Mouse (Mus musculus) intestine, embryonic 14.5 days (tissue): ENCODE measurements around the gene Iqcd. TPM values are rescaled to one million over a fixed set of nuclear protein-coding genes. Genes with fewer than 3 reads are reported as not detected.
A peak's percentile ranks its signal among the peaks of the same experiment; 100 is the strongest.

Experiments used
- ATAC-seq: fragments of 200-750 bp; cut with Nextera tagmentation; replicated peaks from 2 replicates; pipeline ENCODE4 v1.8.0; 2017; ENCODE audit warnings: low read depth, moderate number of reproducible peaks, moderate TSS enrichment, moderate library complexity; ENCODE audit not compliant: low FRiP score, low TSS enrichment
- DNase-seq: peaks from one replicate; pipeline ENCODE4 v3.0.0-alpha.2; 2018; ENCODE audit warnings: low spot score
- H3K27ac ChIP-seq: fragments of 300-500 bp; sonication (generic); 2 replicates; pipeline ENCODE4 v1.5.1; 2014; ENCODE audit warnings: low read depth, mild to moderate bottlenecking, control low read depth
- H3K27me3 ChIP-seq: fragments of 300-500 bp; sonication (generic); replicated peaks from 2 replicates; pipeline ENCODE4 v1.6.1; 2014; ENCODE audit warnings: low read length, control low read depth; ENCODE audit not compliant: control insufficient read depth, insufficient read depth
- H3K36me3 ChIP-seq: fragments of 300-500 bp; sonication (generic); 2 replicates; pipeline ENCODE4 v1.6.1; 2014; ENCODE audit warnings: low read length, control low read depth; ENCODE audit not compliant: control insufficient read depth, insufficient read depth
- H3K4me1 ChIP-seq: fragments of 300-500 bp; sonication (generic); replicated peaks from 2 replicates; pipeline ENCODE4 v1.6.1; 2014; ENCODE audit warnings: low read length, control low read depth, mixed read lengths; ENCODE audit not compliant: control insufficient read depth, insufficient read depth
- H3K4me2 ChIP-seq: fragments of 300-500 bp; sonication (generic); 2 replicates; pipeline ENCODE4 v1.6.1; 2014; ENCODE audit warnings: low read length
- H3K4me3 ChIP-seq: fragments of 300-500 bp; sonication (generic); 2 replicates; pipeline ENCODE4 v1.5.1; 2014; ENCODE audit warnings: low read depth, low read length, control low read depth, mixed read lengths
- H3K9ac ChIP-seq: fragments of 300-500 bp; sonication (generic); 2 replicates; pipeline ENCODE4 v1.6.1; 2014; ENCODE audit warnings: mild to moderate bottlenecking, low read length
- H3K9me3 ChIP-seq: fragments of 300-500 bp; sonication (generic); 2 replicates; pipeline ENCODE4 v1.6.1; 2016; ENCODE audit warnings: low read length, control low read depth; ENCODE audit not compliant: control insufficient read depth
- WGBS: fragments of 180-500 bp; shearing (Covaris S2); extraction: QIAGEN DNeasy Blood & Tissue Kit; methylation state at CpG from one replicate; pipeline ENCODE4 v1.1.7; 2014; 5-methylcytosine and 5-hydroxymethylcytosine counted together
- polyA plus RNA-seq: library from polyadenylated mRNA; unstranded; fragments of >200 nt; fragmentation: Nextera tagmentation; extraction: Ambion mirVana; gene quantifications from 2 replicates; pipeline ENCODE4 v1.2.1, GENCODE M21; 2014

Iqcd gene
- polyA plus RNA-seq, 1 experiment from 2014 or later: 0.24 TPM

DNA sequence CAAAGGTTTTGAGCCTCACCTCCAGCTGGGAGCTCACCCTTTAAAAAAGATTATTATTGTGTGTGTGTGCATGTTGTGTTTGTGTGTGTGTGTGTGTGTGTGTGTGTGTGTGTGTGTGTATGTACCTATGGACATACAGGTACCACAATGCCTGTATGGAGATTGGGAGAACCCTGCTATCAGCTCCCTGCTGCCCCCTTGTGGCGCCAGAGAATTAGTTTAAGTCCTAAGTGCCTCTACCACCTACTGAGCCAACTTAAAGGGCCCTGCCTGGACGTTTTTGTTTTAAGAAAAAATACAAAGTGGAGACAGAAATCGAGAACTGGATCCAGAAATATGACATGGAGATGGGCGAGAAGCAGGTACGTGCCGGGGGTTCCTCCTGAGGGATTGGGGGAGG, 16.0 kb downstream of the Iqcd start:
- H3K27me3 ChIP-seq: no peaks in the 10 kb centered on the region

DNA sequence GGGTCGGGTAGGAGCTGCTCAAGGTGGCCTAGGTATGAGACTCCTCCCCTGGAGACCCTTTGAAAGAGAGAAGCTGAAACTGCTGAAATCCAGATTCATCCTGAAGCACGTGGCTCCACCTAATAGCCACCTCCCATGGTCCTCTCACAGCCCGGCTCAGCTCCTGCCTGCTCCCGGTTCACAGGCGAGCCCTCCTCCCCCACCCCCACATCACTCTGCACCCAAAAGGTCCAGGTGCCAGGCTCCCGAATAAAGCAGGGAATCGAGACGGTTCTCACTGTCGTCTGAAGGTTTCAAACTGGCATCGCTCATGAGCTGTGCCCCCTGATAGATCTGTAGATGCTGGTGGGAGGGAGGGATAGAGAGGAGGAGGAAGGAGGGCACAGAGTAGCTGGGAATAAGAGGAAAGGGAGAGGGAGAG, 16.4 kb downstream of the Iqcd start:
- Histone ChIP-seq H3K36me3 (0 out of 2 replicates have a peak, but pooled peaks cover 3% of the 10 kb centered on the region), H3K27ac (no peak overlapping the region), H3K4me3 (peak overlapping the region; percentile 33), H3K4me1 (no peaks in the 10 kb centered on the region), H3K27me3 (no peaks in the 10 kb centered on the region), H3K4me2 (peak overlapping the region; percentile 59), H3K9me3 (no peaks in the 10 kb centered on the region), H3K9ac (peak overlapping the region; percentile 32)
- 4% methylated on average over 10 of the region's 10 CpGs for WGBS
- DNase-seq: peak; percentile 74
- ATAC-seq: peak; percentile 22

More for the DNA sequence above, 16.0 kb downstream of the Iqcd start:
- Histone ChIP-seq H3K4me2 (peak overlapping the region; percentile 59), H3K4me3 (peak overlapping the region; percentile 33), H3K9me3 (no peaks in the 10 kb centered on the region), H3K4me1 (no peaks in the 10 kb centered on the region), H3K36me3 (0 out of 2 replicates have a peak, but pooled peaks cover 3% of the 10 kb centered on the region), H3K9ac (no peak overlapping the region; the same call in 1 of the 2 replicates), H3K27ac (no peak overlapping the region)
- ATAC-seq: no peak
- WGBS: 3% methylated on average over 6 of the region's 6 CpGs
- DNase-seq: peak; percentile 92

GRCm38 (mm10) chr5:120605688-120606087, 16.9 kb downstream of the Iqcd start:
- Histone ChIP-seq H3K9me3 (no peaks in the 10 kb centered on the region), H3K27me3 (no peaks in the 10 kb centered on the region), H3K9ac (no peak overlapping the region), H3K4me3 (peak overlapping the region; percentile 33), H3K4me1 (no peaks in the 10 kb centered on the region), H3K27ac (no peak overlapping the region), H3K36me3 (0 out of 2 replicates have a peak, but pooled peaks cover 3% of the 10 kb centered on the region), H3K4me2 (peak overlapping the region; percentile 59)
- peak; percentile 67 for ATAC-seq
- 2% methylated on average over 8 of the region's 8 CpGs for WGBS
- peak; percentile 95 for DNase-seq

DNA sequence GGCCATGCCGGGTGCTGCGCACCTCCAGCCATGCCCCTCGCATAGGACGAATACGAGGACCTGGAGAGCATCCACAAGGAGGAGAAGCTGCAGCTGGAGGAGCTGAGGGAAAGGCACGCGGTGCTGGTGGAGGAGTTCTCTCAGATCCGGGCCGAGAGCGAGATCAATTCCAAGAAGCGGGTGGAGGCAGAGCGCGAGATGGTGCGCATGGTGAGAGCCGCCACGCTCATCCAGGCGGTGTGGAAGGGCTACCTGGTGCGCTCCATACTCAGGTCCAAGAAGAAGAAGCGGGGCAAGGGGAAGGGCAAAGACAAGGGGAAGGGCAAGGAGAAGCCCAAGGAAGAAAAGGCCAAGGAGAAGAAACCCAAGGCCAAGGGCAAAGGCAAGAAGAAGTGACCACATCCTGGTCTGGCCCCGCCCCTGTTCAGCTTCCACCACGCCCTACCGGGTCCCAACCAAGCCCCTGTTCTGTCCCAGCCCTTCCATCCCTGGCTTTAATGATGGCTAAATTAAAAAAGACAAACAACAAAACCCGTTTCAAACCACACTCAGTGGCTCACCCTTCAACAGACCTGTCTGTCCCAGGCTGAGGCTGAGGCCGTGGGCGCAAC, 17.9 kb downstream of the Iqcd start:
- H3K36me3 ChIP-seq: 0 out of 2 replicates have a peak, but pooled peaks cover 3% of the 10 kb centered on the region
- H3K9ac ChIP-seq: no peak overlapping the region
- no peak overlapping the region for H3K4me3 ChIP-seq
- peaks cover 8% of the 10 kb centered on the region for H3K4me1 ChIP-seq
- DNase-seq (no peak), ATAC-seq (no peak)
- WGBS: 72% methylated on average over 25 of the region's 25 CpGs
- no peak overlapping the region for H3K4me2 ChIP-seq
- no peak overlapping the region for H3K27ac ChIP-seq
- H3K27me3 ChIP-seq: no peaks in the 10 kb centered on the region
- H3K9me3 ChIP-seq: no peaks in the 10 kb centered on the region

GRCm38 (mm10) chr5:120607335-120607734, 18.5 kb downstream of the Iqcd start:
- DNase-seq (no peak), ATAC-seq (no peak)
- Histone ChIP-seq H3K4me2 (no peak overlapping the region), H3K4me3 (no peak overlapping the region), H3K36me3 (0 out of 2 replicates have a peak, but pooled peaks cover 3% of the 10 kb centered on the region), H3K9me3 (no peaks in the 10 kb centered on the region), H3K27ac (no peak overlapping the region), H3K27me3 (no peaks in the 10 kb centered on the region), H3K9ac (no peak overlapping the region), H3K4me1 (peaks cover 9% of the 10 kb centered on the region)
- WGBS: 78% methylated on average over 3 of the region's 3 CpGs

DNA sequence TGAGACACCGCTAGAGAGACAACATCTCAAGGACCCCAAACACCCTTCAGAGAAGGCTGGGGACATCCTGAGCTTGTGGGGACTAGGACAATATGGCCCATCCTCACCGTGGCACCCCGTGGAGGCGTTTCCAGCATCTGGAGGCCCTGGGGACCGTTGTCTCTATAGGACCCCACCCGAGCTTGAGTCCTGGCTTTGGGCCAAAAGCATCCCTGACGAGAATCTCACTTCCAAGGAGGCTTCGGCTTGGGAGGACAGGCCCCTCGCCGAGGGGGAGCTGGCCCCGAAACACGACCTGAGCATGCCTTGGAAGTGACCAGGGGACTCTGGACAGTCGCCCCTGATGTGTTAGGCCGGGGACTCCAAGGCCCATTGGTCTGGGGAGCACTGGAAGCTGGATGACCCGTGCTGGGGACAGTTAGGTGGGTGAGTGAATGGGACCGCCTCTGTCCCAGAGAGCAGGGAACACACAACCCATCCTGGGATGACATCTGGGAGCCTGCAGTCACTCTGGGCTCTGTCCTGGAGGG, 20.5 kb downstream of the Iqcd start:
- DNase-seq (no peak), ATAC-seq (no peak)
- Histone ChIP-seq H3K4me1 (peaks cover 12% of the 10 kb centered on the region), H3K9ac (no peak overlapping the region), H3K4me3 (no peak overlapping the region), H3K36me3 (0 out of 2 replicates have a peak, but pooled peaks cover 3% of the 10 kb centered on the region), H3K27me3 (no peaks in the 10 kb centered on the region), H3K4me2 (no peak overlapping the region), H3K9me3 (no peaks in the 10 kb centered on the region), H3K27ac (no peak overlapping the region)
- WGBS: 84% methylated on average over 16 of the region's 16 CpGs

DNA sequence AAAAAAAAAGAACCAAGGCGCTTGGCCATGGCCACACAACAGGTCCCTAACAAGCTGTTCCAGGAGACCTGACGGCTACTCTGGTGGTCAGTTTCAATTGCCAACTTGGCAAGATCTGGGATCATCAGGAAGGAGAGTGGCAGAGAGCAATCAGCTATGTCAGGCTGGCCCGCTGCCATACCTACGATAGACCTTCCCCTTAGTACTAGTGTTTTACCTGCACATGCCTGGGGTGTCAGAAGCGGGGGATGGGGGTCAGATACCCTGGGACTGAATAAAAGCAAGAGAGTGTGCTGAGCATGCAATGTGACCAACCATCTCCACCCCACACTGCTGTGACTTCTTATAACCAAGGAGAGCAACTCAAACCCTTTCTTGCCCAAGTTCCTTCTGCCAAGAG, 22.1 kb downstream of the Iqcd start:
- no peaks in the 10 kb centered on the region for H3K27me3 ChIP-seq
- H3K27ac ChIP-seq: no peak overlapping the region
- ATAC-seq: no peak
- H3K4me1 ChIP-seq: peaks cover 12% of the 10 kb centered on the region
- H3K4me2 ChIP-seq: peak overlapping the region; percentile 80
- H3K36me3 ChIP-seq: 0 out of 2 replicates have a peak, but pooled peaks cover 12% of the 10 kb centered on the region
- no peak for DNase-seq
- WGBS: 95% methylated on average over 5 of the region's 5 CpGs
- H3K4me3 ChIP-seq: no peak overlapping the region
- H3K9me3 ChIP-seq: 0 out of 2 replicates have a peak, but pooled peaks cover 3% of the 10 kb centered on the region
- no peak overlapping the region for H3K9ac ChIP-seq

DNA sequence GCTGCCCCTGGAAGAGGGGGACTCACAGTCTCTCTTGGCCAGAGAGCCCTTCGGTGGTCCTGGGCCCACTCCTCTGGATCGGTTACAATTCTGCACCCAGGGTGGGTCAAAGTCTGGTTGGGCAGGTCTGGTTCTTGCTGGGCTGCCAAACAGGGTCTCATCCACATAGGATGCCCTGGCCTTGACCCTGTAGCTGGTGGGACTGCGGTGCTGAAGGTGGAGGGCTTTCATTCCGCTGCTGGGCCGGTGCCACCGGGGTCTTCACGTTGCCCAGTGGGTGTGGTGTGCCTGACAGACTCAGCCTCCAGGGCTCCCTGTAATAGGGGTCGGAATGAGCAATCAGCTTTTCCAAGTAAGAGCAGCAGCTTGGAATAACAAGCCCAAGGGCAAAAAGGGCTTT, 22.6 kb downstream of the Iqcd start:
- WGBS: 44% methylated on average over 8 of the region's 8 CpGs
- H3K9ac ChIP-seq: peak overlapping the region; percentile 66
- H3K9me3 ChIP-seq: 0 out of 2 replicates have a peak, but pooled peaks cover 5% of the 10 kb centered on the region
- H3K4me3 ChIP-seq: peak overlapping the region; percentile 83
- H3K27ac ChIP-seq: no peak overlapping the region
- H3K36me3 ChIP-seq: 0 out of 2 replicates have a peak, but pooled peaks cover 17% of the 10 kb centered on the region
- H3K4me1 ChIP-seq: peaks cover 12% of the 10 kb centered on the region
- ATAC-seq (no peak), DNase-seq (no peak)
- peak overlapping the region; percentile 80 for H3K4me2 ChIP-seq
- H3K27me3 ChIP-seq: no peaks in the 10 kb centered on the region
